Mouse (Mus musculus): ENCODE results near the gene Cyb5r2.

DNA sequence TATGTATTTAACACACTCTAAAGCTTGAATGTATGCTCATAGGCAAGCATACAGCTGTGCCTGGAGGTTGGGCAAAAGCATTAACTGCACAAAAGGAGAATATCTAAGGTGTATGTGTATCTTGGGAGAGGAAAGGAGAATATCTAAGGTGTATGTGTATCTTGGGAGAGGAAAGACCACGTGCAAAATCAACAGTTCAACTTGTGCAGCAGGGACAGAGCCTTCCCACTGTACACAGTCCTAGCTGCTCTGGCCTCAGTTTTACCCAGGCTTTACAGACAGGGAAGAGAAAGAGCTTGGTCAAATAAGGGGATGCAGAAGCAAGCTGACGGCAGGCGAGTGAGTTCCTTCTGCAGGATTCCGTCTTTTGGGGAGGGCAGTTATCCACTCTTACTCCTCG lies 43.8 kb downstream of the Cyb5r2 start:
- no peak for TF ChIP-seq CTCF (IDR thresholded peaks at IDR 0.05; ENCODE audit: low read depth, low read length)
- TF ChIP-seq TAL1 (conservative IDR thresholded peaks at IDR 0.05; ENCODE audit: low read depth, low read length), result no peak
- no peak for TF ChIP-seq GATA1 (IDR thresholded peaks at IDR 0.05; ENCODE audit: borderline replicate concordance, low read length)
